Mouse (Mus musculus): ENCODE data around the gene Stard10. TPM values are rescaled to one million over a fixed set of nuclear protein-coding genes. Genes with fewer than 3 reads are reported as not detected.

Gene Stard10
- polyA plus RNA-seq, 1 experiment from 2014 or later = 122 TPM

DNA sequence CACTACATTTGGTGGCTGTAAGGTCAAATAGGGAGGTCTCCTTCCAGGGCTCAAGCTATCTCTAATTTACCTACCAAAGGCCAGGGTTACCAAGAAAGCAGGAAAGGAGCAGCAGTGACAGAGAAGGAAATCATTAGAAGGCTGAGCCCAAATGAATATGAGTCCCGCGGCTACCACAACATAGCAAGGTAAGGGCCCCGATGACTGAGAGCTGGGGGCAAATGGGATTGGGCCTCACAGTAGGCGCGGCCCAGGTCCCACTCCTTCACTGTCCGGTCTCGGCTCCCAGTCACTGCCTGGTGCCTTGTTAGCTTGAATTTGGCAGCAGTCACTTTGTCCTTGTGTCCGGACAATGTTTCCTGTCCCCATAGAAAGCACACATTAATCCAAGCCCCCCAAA lies 25.2 kb upstream of the Stard10 start:
- Histone ChIP-seq H3K27ac (replicated peaks) (no peak overlapping the region), H3K9ac (no peak overlapping the region), H3K4me2 (no peak overlapping the region), H3K36me3 (replicated peaks) (peaks cover 6% of the 10 kb centered on the region; the same call in 1 of the 2 replicates), H3K9me3 (replicated peaks) (no peaks in the 10 kb centered on the region), H3K27me3 (peaks cover 3% of the 10 kb centered on the region; the same call in 1 of the 2 replicates), H3K4me3 (replicated peaks) (no peak overlapping the region), H3K4me1 (replicated peaks) (peaks cover 3% of the 10 kb centered on the region)
- ATAC-seq (ENCODE audit: insufficient read depth) = no peak
- WGBS (ENCODE audit: insufficient replicate concordance) = 76% methylated on average over 8 of the region's 8 CpGs

GRCm38 (mm10) chr7:101292086-101292485 lies 24.8 kb upstream of the Stard10 start:
- Histone ChIP-seq H3K4me1 (replicated peaks) (peaks cover 8% of the 10 kb centered on the region), H3K9ac (no peak overlapping the region), H3K4me3 (replicated peaks) (no peak overlapping the region), H3K9me3 (replicated peaks) (no peaks in the 10 kb centered on the region), H3K36me3 (replicated peaks) (peaks cover 6% of the 10 kb centered on the region; the same call in 1 of the 2 replicates), H3K27me3 (peaks cover 7% of the 10 kb centered on the region), H3K4me2 (no peak overlapping the region), H3K27ac (replicated peaks) (no peak overlapping the region)
- WGBS (ENCODE audit: insufficient replicate concordance) = 47% methylated on average over 4 of the region's 4 CpGs
- no peak for ATAC-seq (ENCODE audit: insufficient read depth)

DNA sequence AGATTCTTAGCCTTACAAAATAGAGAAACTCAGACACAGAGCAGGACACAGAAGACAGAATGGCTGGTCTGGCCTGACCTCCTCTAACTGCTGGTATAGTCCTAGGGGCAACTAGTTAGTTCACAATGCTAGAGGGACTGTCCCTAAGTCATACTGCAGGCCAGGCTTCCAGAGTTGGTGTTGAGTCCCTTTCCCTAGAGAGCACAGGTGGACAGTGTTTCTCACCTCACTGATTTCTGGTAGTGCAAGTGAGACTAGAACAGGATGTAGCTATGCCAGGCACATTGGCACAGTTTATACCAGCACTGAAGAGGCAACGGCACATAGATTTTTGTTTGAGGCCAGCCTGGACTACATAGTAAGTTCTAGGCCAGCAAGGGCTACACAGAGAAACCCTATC lies 24.2 kb upstream of the Stard10 start:
- H3K36me3 ChIP-seq (replicated peaks) = peaks cover 6% of the 10 kb centered on the region; the same call in 1 of the 2 replicates
- no peak overlapping the region for H3K27ac ChIP-seq (replicated peaks)
- no peak for ATAC-seq (ENCODE audit: insufficient read depth)
- H3K9ac ChIP-seq = no peak overlapping the region
- H3K4me2 ChIP-seq = no peak overlapping the region
- no peaks in the 10 kb centered on the region for H3K9me3 ChIP-seq (replicated peaks)
- 85% methylated on average over 1 of the region's 1 CpGs for WGBS (ENCODE audit: insufficient replicate concordance)
- peaks cover 8% of the 10 kb centered on the region for H3K4me1 ChIP-seq (replicated peaks)
- no peak overlapping the region for H3K4me3 ChIP-seq (replicated peaks)
- H3K27me3 ChIP-seq = peaks cover 13% of the 10 kb centered on the region

DNA sequence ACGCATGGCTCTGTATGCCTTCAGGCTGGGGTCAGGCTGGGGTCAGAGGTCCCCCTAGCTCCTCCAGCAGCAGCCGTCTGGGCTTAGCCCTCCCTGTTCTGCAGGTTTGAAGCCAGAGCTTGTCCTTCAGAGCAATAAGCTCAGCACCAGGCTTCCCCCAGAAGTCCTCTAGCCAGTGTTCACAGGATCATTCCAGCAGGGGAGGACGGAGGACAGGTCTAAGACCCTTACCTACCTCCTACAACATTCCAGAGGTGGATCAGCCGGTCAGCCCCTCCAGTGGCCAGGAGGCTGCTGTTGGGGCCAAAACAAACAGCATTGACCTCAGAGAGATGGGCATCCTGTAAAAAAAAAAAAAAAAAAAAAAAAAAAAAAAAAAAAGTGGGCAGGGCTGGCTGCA lies 23.7 kb upstream of the Stard10 start:
- no peaks in the 10 kb centered on the region for H3K9me3 ChIP-seq (replicated peaks)
- 57% methylated on average over 4 of the region's 4 CpGs for WGBS (ENCODE audit: insufficient replicate concordance)
- no peak overlapping the region for H3K9ac ChIP-seq
- H3K36me3 ChIP-seq (replicated peaks) = peaks cover 6% of the 10 kb centered on the region; the same call in 1 of the 2 replicates
- ATAC-seq (ENCODE audit: insufficient read depth) = no peak
- no peak overlapping the region for H3K27ac ChIP-seq (replicated peaks)
- no peak overlapping the region for H3K4me3 ChIP-seq (replicated peaks)
- peaks cover 8% of the 10 kb centered on the region for H3K4me1 ChIP-seq (replicated peaks)
- peaks cover 18% of the 10 kb centered on the region for H3K27me3 ChIP-seq
- no peak overlapping the region for H3K4me2 ChIP-seq

GRCm38 (mm10) chr7:101293611-101294010 lies 23.3 kb upstream of the Stard10 start:
- Histone ChIP-seq H3K4me2 (no peak overlapping the region), H3K9me3 (replicated peaks) (no peaks in the 10 kb centered on the region), H3K27me3 (peaks cover 21% of the 10 kb centered on the region), H3K27ac (replicated peaks) (no peak overlapping the region), H3K4me1 (replicated peaks) (peaks cover 8% of the 10 kb centered on the region), H3K36me3 (replicated peaks) (peaks cover 6% of the 10 kb centered on the region; the same call in 1 of the 2 replicates), H3K4me3 (replicated peaks) (no peak overlapping the region), H3K9ac (no peak overlapping the region)
- WGBS (ENCODE audit: insufficient replicate concordance) = 70% methylated on average over 4 of the region's 4 CpGs
- no peak for ATAC-seq (ENCODE audit: insufficient read depth)

DNA sequence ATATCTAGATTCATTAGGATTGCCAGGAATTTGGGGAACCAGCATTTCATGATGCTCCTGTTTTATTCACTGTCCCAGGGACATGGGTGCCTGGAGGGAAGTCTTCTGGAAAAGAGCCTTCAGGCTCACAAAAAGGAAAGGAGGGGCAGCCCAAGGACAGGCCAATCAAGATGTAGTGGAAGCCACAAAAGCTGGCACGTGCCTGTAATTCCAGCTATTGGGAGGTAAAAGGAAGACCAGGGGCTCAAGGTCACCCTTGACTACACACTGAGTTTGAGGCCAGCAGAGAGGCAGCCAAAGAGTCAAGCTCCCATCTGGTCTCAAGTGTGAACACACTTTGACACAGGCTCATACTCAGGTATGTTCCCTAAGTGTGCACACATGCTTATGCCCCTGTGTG lies 21.4 kb upstream of the Stard10 start:
- Histone ChIP-seq H3K27ac (replicated peaks) (no peak overlapping the region), H3K9ac (no peak overlapping the region), H3K4me1 (replicated peaks) (peaks cover 16% of the 10 kb centered on the region), H3K4me2 (no peak overlapping the region), H3K36me3 (replicated peaks) (0 out of 2 replicates have a peak, but pooled peaks cover 2% of the 10 kb centered on the region), H3K9me3 (replicated peaks) (no peaks in the 10 kb centered on the region), H3K4me3 (replicated peaks) (no peak overlapping the region), H3K27me3 (peaks cover 34% of the 10 kb centered on the region)
- WGBS (ENCODE audit: insufficient replicate concordance) = 63% methylated on average over 1 of the region's 1 CpGs
- no peak for ATAC-seq (ENCODE audit: insufficient read depth)

GRCm38 (mm10) chr7:101296252-101297022 lies 20.4 kb upstream of the Stard10 start:
- Histone ChIP-seq H3K9ac (no peak overlapping the region), H3K4me3 (replicated peaks) (peak overlapping the region; percentile 10; the same call in 1 of the 2 replicates), H3K27ac (replicated peaks) (no peak overlapping the region), H3K27me3 (peaks cover 44% of the 10 kb centered on the region), H3K9me3 (replicated peaks) (no peaks in the 10 kb centered on the region), H3K36me3 (replicated peaks) (0 out of 2 replicates have a peak, but pooled peaks cover 2% of the 10 kb centered on the region), H3K4me2 (peak overlapping the region; percentile 53), H3K4me1 (replicated peaks) (peaks cover 26% of the 10 kb centered on the region)
- no peak for ATAC-seq (ENCODE audit: insufficient read depth)
- WGBS (ENCODE audit: insufficient replicate concordance) = 20% methylated on average over 35 of the region's 35 CpGs

- 49% methylated on average over 8 of the region's 8 CpGs for WGBS (ENCODE audit: insufficient replicate concordance)
- Histone ChIP-seq H3K36me3 (replicated peaks) (0 out of 2 replicates have a peak, but pooled peaks cover 2% of the 10 kb centered on the region), H3K9me3 (replicated peaks) (no peaks in the 10 kb centered on the region), H3K4me1 (replicated peaks) (peaks cover 32% of the 10 kb centered on the region), H3K27ac (replicated peaks) (no peak overlapping the region), H3K4me2 (peak overlapping the region; percentile 53), H3K9ac (no peak overlapping the region), H3K27me3 (peaks cover 50% of the 10 kb centered on the region), H3K4me3 (replicated peaks) (peak overlapping the region; percentile 10; the same call in 1 of the 2 replicates)
- ATAC-seq (ENCODE audit: insufficient read depth) = no peak
Observed at GRCm38 (mm10) chr7:101297023-101297405, 19.9 kb upstream of the Stard10 start.

GRCm38 (mm10) chr7:101298375-101298774 lies 18.5 kb upstream of the Stard10 start:
- Histone ChIP-seq H3K4me1 (replicated peaks) (peaks cover 40% of the 10 kb centered on the region), H3K4me2 (no peak overlapping the region), H3K27ac (replicated peaks) (no peak overlapping the region), H3K9me3 (replicated peaks) (no peaks in the 10 kb centered on the region), H3K9ac (no peak overlapping the region), H3K27me3 (peaks cover 57% of the 10 kb centered on the region), H3K4me3 (replicated peaks) (no peak overlapping the region), H3K36me3 (replicated peaks) (0 out of 2 replicates have a peak, but pooled peaks cover 2% of the 10 kb centered on the region)
- 68% methylated on average over 3 of the region's 3 CpGs for WGBS (ENCODE audit: insufficient replicate concordance)
- ATAC-seq (ENCODE audit: insufficient read depth) = no peak

DNA sequence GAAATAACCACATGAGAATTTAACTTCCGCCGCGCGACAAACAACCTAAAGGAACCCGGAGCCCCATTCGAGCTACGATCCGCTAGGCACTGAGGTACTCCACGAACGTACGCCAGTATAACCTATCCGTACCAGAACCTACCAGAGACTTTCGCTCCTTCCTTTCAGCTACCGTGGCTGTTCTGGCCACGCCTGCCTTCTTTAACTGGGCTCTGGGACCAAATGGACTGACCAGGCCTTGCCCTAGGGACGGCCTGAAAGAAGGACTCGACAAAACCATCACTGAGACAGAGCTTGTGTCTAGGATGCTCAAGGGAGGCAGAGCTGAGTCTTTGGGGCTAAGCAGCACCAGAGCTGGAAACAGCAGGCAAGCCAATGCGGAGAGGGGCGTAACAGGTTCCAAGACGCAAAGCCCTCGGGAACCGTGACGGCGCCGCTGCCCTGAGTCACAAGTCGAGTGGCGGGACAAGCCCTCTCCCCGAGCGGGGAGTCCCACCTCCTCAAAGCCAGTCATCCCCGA lies 15.5 kb upstream of the Stard10 start:
- H3K4me1 ChIP-seq (replicated peaks) = peaks cover 43% of the 10 kb centered on the region
- H3K4me3 ChIP-seq (replicated peaks) = peak overlapping the region; percentile 68
- H3K4me2 ChIP-seq = peak overlapping the region; percentile 93
- no peaks in the 10 kb centered on the region for H3K36me3 ChIP-seq (replicated peaks)
- H3K9me3 ChIP-seq (replicated peaks) = no peaks in the 10 kb centered on the region
- peak; percentile 32 for ATAC-seq (ENCODE audit: insufficient read depth)
- peaks cover 57% of the 10 kb centered on the region for H3K27me3 ChIP-seq
- WGBS (ENCODE audit: insufficient replicate concordance) = 1% methylated on average over 30 of the region's 30 CpGs
- H3K27ac ChIP-seq (replicated peaks) = peak overlapping the region; percentile 64
- H3K9ac ChIP-seq = peak overlapping the region; percentile 63

GRCm38 (mm10) chr7:101301881-101302456 lies 14.9 kb upstream of the Stard10 start, which contains the start of gene Atg16l2:
Gene Atg16l2 (minus strand): TSS chr7:101302251.
- Histone ChIP-seq H3K4me3 (replicated peaks) (peak within 1 kb of the TSS; percentile 68), H3K4me2 (peak within 1 kb of the TSS; percentile 93), H3K27me3 (peaks cover 51% of the 10 kb centered on the region), H3K27ac (replicated peaks) (peak within 1 kb of the TSS; percentile 64), H3K36me3 (replicated peaks) (no peaks in the 10 kb centered on the region), H3K9ac (peak within 1 kb of the TSS; percentile 63), H3K4me1 (replicated peaks) (peaks cover 37% of the 10 kb centered on the region), H3K9me3 (replicated peaks) (no peaks in the 10 kb centered on the region)
- WGBS (ENCODE audit: insufficient replicate concordance) = under 1% methylated on average over 39 of the region's 39 CpGs
- peak; percentile 86 for ATAC-seq (ENCODE audit: insufficient read depth)

Data from liver, embryonic 15.5 days (tissue).